24 mouse cellular contexts compared by ENCODE assay signal in genomic region chr8:8517599-8517998, GRCm38 (mm10).
DNase-seq lines count a peak whose midpoint lies in the region; ATAC-seq lines count a peak whose summit lies in the region.
"Had no signal": no experiment of that assay in that cellular context is flagged by ENCODE, and none has a peak within 500 bp of the region (broad histone marks: within the 10 kb centered on the region; RNA-seq: fewer than 3 reads in every experiment).

No protein-coding gene starts in this region.

- 0 out of 2 replicates have a peak, but pooled peaks cover 3% of the 10 kb centered on the region for H3K9me3 ChIP-seq in embryonic facial prominence, embryonic 14.5 days (ENCODE audit: control insufficient read depth, low read length)
- H3K9me3 ChIP-seq: embryonic facial prominence, embryonic 12.5 days; embryonic facial prominence, embryonic 15.5 days; forebrain, embryonic 13.5 days; forebrain, embryonic 15.5 days; G1E had no signal

- ATAC-seq in embryonic facial prominence, embryonic 14.5 days (ENCODE audit: low read depth) = no peak
- no peak for ATAC-seq in frontal cortex, adult (ENCODE audit: low TSS enrichment)
- ATAC-seq: activated CD4-positive, CD25-positive, alpha-beta regulatory T cell, adult 4 months; CD4-positive, CD25-positive, alpha-beta regulatory T cell, adult 4 months; forebrain, embryonic 13.5 days; forebrain, embryonic 15.5 days; forebrain, postnatal 0 days had no signal

- no peak overlapping the region for H3K4me3 ChIP-seq in embryonic facial prominence, embryonic 14.5 days (ENCODE audit: low read depth, low read length)
- H3K4me3 ChIP-seq: embryonic facial prominence, embryonic 12.5 days; embryonic facial prominence, embryonic 15.5 days; erythroblast, embryonic 14.5 days; forebrain, embryonic 13.5 days; forebrain, embryonic 15.5 days had no signal

- no peaks in the 10 kb centered on the region for H3K36me3 ChIP-seq in embryonic facial prominence, embryonic 14.5 days (ENCODE audit: control insufficient read depth, insufficient read depth, low read length)
- H3K36me3 ChIP-seq: embryonic facial prominence, embryonic 12.5 days; embryonic facial prominence, embryonic 15.5 days; forebrain, embryonic 15.5 days; G1E had no signal

- no peak overlapping the region for H3K9ac ChIP-seq in embryonic facial prominence, embryonic 14.5 days (ENCODE audit: low read depth, low read length)
- H3K9ac ChIP-seq: embryonic facial prominence, embryonic 12.5 days; embryonic facial prominence, embryonic 15.5 days; forebrain, embryonic 13.5 days; forebrain, embryonic 15.5 days; forebrain, postnatal 0 days had no signal

- peak; percentile 51 for DNase-seq in heart, adult 11 months
- no peak for DNase-seq in heart, postnatal 25 days (ENCODE audit: low spot score)
- DNase-seq in Muller cell, postnatal 12 days (ENCODE audit: inconsistent ontology term) = peak; percentile 63
- peak; percentile 31 for DNase-seq in embryonic facial prominence, embryonic 14.5 days (ENCODE audit: low spot score)
- DNase-seq in cerebellum, adult 9-10 months = no peak
- DNase-seq: adrenal gland, adult 8-10 months; adrenal gland, postnatal 14 days; adrenal gland, postnatal 36 days; B cell, adult 2 months; cerebellum, adult 11-12 months; cerebellum, adult 2 months; cerebellum, adult 9-11 months; cerebellum, postnatal 25 days; forebrain, postnatal 0 days had no signal

- no peaks in the 10 kb centered on the region for H3K27me3 ChIP-seq in embryonic facial prominence, embryonic 14.5 days (replicated peaks; ENCODE audit: control insufficient read depth, insufficient read depth, low read length)
- H3K27me3 ChIP-seq: CH12.LX; embryonic facial prominence, embryonic 12.5 days; embryonic facial prominence, embryonic 15.5 days; forebrain, embryonic 13.5 days; forebrain, embryonic 15.5 days had no signal

- 0 out of 2 replicates have a peak, but pooled peaks cover 4% of the 10 kb centered on the region for H3K4me1 ChIP-seq in embryonic facial prominence, embryonic 14.5 days (ENCODE audit: control insufficient read depth, insufficient read depth, low read length)

- intact Hi-C loops in heart, postnatal 25 days (cut with DNase I) = no loop called here

- WGBS in embryonic facial prominence, embryonic 14.5 days = 54% methylated on average over 2 of the region's 2 CpGs

- H3K4me2 ChIP-seq in embryonic facial prominence, embryonic 14.5 days (ENCODE audit: low read depth, low read length) = no peak overlapping the region
- H3K4me2 ChIP-seq: embryonic facial prominence, embryonic 12.5 days; embryonic facial prominence, embryonic 15.5 days; forebrain, embryonic 13.5 days; forebrain, embryonic 15.5 days had no signal

- H3K27ac ChIP-seq in embryonic facial prominence, embryonic 14.5 days (replicated peaks; ENCODE audit: low read depth, low read length) = no peak overlapping the region
- H3K27ac ChIP-seq: embryonic facial prominence, embryonic 12.5 days; embryonic facial prominence, embryonic 15.5 days; forebrain, embryonic 13.5 days; forebrain, embryonic 15.5 days had no signal

Comparison
In these comparisons a context has a peak if more than half of its experiments do, and no peak if none do; other contexts are left out.
1. DNase-seq: peak in heart, adult 11 months (single experiment), Muller cell, postnatal 12 days (single experiment) and embryonic facial prominence, embryonic 14.5 days (single experiment); none in heart, postnatal 25 days (single experiment) and cerebellum, adult 9-10 months (single experiment).